Mouse (Mus musculus): ENCODE results near the gene Commd4. TPM values are rescaled to one million over a fixed set of nuclear protein-coding genes. Genes with fewer than 3 reads are reported as not detected.

Commd4 gene
- polyA plus RNA-seq, 1 experiment from 2014 or later, result 61.5 TPM

Other genes with a start within 250 kb of the Commd4 start
- 10.2 and 10.5 TPM in 2 replicates for gene Snx33, start 230.0 kb downstream of the Commd4 start, polyA plus RNA-seq (2016; fragmentation: Nextera tagmentation; extraction: Ambion mirVana)
- gene Imp3, start 220.9 kb downstream of the Commd4 start, polyA plus RNA-seq (2016; fragmentation: Nextera tagmentation; extraction: Ambion mirVana), result 58.2 and 65.0 TPM in 2 replicates
- 16.7 and 17.4 TPM in 2 replicates for gene Snupn, start 207.5 kb downstream of the Commd4 start, polyA plus RNA-seq (2016; fragmentation: Nextera tagmentation; extraction: Ambion mirVana)
- gene Ptpn9, start 163.4 kb downstream of the Commd4 start, polyA plus RNA-seq (2016; fragmentation: Nextera tagmentation; extraction: Ambion mirVana), result 22.4 and 22.9 TPM in 2 replicates
- gene Sin3a, start 86.3 kb downstream of the Commd4 start, polyA plus RNA-seq (2016; fragmentation: Nextera tagmentation; extraction: Ambion mirVana), result 29.3 and 29.6 TPM in 2 replicates
- 57.1 and 59.6 TPM in 2 replicates for gene Man2c1, start 27.6 kb downstream of the Commd4 start, polyA plus RNA-seq (2016; fragmentation: Nextera tagmentation; extraction: Ambion mirVana)
- 4.3 and 5.2 TPM in 2 replicates for gene Neil1, start 10.0 kb downstream of the Commd4 start, polyA plus RNA-seq (2016; fragmentation: Nextera tagmentation; extraction: Ambion mirVana)
- not detected in 2 replicates for gene Trcg1, start 78.2 kb upstream of the Commd4 start, polyA plus RNA-seq (2016; fragmentation: Nextera tagmentation; extraction: Ambion mirVana)
- gene 1700017B05Rik, start 104.3 kb upstream of the Commd4 start, polyA plus RNA-seq (2016; fragmentation: Nextera tagmentation; extraction: Ambion mirVana), result 17.4 and 17.9 TPM in 2 replicates

All from heart, embryonic 12.5 days (tissue).